Mouse (Mus musculus) urinary bladder, postnatal 10 days (tissue): ENCODE data around the gene Arhgap32.
"Not testable (repeated sequence)": the region's sequence is repeated elsewhere in the genome, so short reads cannot be mapped to it uniquely, and the experiment has no call there.

Experiments
- DNase-seq: peaks from one replicate; pipeline ENCODE4 v3.0.0; 2022; ENCODE audit warnings: low spot score

Gene Arhgap32

GRCm38 (mm10) chr9:32137697-32138426 is 21.9 kb downstream of the Arhgap32 start:
- DNase-seq = no peak

- no peak for DNase-seq
Observed at GRCm38 (mm10) chr9:32138616-32139015, 22.7 kb downstream of the Arhgap32 start.

DNA sequence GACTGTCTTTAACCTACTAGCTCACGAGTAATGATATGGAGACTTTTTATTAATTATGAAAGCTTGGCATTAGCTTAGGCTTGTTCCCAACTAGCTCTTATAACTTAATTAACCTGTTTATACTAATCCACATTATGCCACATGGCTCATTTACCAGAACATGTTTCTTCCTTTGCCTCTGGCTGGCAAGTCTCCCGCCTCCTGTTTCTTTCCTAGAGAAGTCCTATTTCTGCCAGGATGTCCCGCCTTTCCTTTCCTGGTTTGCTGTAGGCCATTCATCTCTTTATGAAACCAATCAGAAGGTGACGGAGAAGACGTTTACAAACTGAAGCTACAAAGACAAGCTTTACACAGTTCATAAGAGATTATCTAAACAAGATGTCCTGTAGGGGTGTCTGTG is 23.7 kb downstream of the Arhgap32 start:
- no peak for DNase-seq

DNA sequence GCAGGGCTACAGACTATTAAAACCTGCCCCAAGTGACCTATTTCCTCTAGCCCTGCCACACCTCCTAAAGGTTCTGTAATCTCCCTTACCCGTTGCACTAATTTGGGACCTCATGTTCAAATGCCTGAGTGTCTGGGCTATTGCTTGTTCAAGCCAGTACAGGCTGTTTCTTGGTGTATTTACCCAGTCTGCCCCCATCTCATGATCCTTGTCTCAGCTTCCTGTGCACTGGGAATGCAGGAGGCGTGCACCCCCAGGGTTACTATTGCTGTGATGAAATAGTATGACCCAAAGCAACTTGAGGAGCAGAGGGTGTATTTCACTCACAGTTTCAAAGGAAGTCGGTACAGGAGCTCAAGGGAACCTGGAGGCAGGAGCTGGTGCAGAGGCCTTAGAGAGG is 26.9 kb downstream of the Arhgap32 start:
- no peak for DNase-seq

DNA sequence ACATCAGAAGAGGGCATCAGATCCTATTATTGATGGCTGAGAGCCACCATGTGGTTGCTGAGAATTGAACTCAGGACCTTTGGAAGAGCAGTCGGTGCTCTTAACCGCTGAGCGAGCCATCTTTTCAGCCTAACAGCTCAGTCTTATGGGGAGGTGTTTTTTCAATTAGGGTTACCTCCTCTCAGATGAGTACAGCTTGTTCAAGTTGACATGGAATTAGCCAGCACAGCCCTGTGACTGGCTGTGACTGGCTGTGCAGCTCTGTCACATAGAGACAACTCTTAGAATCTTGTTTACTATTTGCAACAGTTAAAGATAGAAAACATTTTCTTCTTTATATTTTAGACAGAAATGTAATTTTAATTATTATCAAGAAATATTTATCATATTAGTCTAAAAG is 27.5 kb downstream of the Arhgap32 start:
- no peak for DNase-seq

DNA sequence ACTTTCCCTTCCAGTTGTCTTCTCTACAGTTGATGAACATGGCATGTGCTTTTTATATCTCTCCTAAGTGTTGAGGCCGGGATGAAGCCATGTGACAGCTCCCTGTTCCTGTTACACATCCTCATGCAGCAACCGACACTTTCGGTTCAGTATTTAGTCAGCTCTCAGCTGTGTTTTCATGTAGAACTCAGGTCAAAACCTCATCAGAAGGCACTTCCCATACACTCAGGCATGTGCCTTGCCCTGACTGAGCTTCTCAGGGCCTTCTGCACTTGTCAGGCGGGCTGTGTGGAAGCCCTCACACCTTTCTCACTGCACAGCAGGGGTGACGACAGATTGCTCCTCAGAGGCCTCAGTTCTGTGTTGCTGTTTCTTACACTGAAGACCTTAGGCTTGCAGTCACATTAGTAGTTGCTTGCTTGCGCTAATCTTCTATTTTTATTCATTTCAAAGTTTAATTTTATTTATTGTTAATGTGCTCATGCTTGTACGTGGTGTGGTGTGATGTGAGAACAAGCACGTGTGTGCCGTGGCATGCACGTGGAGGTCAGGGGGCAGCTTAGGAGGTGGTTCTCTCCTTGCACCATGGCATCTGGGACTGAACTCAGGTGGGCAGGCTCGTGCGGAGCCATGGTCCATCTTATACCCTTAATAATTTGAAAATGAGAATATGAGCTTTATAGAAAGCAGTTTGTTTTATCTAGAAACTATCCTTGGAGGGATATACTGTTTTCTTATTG is 30.5 kb downstream of the Arhgap32 start:
- no peak for DNase-seq

DNA sequence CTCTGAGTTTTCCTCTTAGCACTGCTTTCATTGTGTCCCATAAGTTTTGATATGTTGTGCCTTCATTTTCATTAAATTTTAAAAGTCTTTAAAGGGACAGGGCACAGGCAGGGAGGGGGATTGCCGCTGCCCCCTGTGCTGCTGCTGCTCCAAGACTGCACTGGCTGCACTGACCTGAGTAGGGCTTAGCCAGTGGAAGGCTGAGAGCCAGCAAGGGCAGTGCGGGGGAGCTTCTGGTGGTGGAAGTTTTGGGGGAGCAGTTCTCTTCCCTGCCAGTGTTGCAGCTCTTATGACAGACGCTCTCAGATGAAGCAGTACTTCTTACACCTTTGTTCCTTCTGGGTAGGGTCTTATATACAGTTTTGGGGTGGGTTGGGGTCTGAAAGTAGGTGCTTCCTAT is 33.3 kb downstream of the Arhgap32 start:
- DNase-seq = no peak

DNA sequence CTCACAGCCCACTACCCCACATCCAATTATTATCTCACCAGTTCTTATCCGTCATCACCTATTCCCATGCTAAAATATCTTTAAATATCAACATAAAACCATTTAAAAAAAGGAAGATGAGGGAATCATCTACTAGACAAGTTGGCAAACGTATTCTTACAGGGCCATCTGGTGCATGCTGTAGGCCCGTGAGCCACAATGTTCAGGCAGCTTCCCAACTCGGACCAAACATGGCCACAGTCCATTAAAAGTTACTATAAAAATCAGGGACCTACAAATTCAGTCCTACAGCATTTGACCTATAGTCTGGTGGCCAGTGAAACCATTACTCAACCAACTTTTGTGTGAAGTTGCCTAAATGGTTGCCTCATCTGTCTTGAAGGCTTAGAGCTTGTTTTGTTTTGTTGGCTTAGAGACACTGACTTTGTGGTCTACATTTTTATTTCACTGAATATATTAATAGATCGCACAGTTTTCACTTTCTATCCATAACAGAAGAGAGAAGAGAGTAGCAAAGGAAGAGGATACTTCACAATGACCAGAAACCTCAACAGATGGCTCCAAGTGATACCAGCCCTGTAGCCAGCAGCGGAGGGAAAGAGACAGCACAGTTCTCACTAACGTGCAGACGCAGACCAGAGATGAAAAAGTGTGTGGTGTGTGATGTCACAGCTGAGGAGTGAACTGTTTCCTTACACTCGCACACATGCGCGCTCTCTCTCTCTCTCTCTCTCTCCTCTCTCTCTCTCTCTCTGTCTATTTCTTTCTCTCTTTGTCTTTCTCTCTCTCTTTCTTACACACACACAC is 34.1 kb downstream of the Arhgap32 start:
- DNase-seq = no peak

GRCm38 (mm10) chr9:32154727-32155371 is 38.9 kb downstream of the Arhgap32 start:
- no peak for DNase-seq

- DNase-seq = no peak
Observed at GRCm38 (mm10) chr9:32156706-32157105, 40.8 kb downstream of the Arhgap32 start.

- no peak for DNase-seq
Observed at GRCm38 (mm10) chr9:32157201-32157600, 41.3 kb downstream of the Arhgap32 start.

- DNase-seq = peak; percentile 26
Observed at GRCm38 (mm10) chr9:32158837-32159543, 43.1 kb downstream of the Arhgap32 start.

DNA sequence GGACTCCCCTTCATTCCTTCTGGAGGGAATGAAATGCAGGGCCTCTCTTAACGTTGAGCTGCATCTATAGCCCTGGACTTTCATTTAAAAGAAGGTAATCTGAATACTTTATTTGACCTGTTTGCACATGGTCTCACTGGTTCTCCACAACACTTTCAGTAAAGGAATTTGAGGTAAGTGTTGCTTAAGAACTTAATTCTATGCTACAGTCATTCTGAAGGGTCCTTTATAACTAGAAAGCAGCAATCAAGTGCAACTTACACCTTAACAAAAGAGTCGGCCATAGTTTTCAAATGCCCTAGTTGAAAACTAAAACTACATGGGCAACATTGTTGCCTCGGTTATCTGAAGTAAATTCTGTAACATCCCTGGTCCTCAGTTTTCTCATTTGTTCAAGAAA is 43.8 kb downstream of the Arhgap32 start:
- no peak for DNase-seq

- no peak for DNase-seq
Observed at GRCm38 (mm10) chr9:32162792-32163191, 46.9 kb downstream of the Arhgap32 start.

DNA sequence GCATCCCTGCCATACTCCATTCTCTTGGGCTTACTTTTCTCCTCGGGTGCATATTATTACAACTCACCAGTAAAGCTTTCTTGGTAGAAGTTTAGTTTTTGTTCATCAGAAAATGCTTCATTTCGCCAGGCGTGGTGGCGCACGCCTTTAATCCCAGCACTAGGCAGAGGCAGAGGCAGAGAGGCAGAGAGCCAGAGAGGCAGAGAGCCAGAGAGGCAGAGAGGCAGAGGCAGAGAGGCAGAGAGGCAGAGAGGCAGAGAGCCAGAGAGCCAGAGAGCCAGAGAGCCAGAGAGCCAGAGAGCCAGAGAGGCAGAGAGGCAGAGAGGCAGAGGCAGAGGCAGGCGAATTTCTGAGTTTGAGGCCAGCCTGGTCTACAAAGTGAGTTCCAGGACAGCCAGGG is 47.9 kb downstream of the Arhgap32 start:
- DNase-seq = not testable (repeated sequence)

DNA sequence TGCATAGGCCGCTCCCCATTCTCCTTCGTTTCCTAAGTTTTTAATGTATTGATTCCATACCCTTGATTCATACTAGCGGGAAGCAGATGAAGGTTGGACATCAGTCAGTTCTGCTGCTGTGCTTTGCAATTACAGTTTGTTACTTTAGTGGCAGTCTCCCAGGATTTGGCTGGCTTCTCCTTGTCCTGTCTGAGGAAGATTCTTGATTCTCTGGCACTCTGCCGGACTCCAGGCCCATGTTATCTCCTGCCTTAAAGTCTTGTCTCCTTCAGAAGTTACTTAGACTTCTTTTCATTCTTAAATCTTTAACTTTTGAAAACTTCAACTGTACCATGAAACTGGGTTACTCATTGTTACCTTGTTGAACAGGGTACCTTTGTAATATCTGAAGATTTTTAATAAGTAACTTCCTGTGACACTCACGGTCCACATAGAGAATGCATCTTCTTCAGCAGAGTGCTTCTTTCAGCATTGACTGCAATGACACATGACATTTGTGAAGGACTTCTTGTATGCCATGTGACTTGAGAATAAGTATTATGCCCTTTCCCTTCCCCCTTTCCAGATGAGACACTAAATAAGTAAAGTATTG is 52.7 kb downstream of the Arhgap32 start:
- DNase-seq = no peak

GRCm38 (mm10) chr9:32170713-32171112 is 54.8 kb downstream of the Arhgap32 start:
- DNase-seq = no peak

GRCm38 (mm10) chr9:32176612-32177011 is 60.7 kb downstream of the Arhgap32 start:
- DNase-seq = no peak

GRCm38 (mm10) chr9:32181170-32181569 is 65.2 kb downstream of the Arhgap32 start:
- no peak for DNase-seq

DNA sequence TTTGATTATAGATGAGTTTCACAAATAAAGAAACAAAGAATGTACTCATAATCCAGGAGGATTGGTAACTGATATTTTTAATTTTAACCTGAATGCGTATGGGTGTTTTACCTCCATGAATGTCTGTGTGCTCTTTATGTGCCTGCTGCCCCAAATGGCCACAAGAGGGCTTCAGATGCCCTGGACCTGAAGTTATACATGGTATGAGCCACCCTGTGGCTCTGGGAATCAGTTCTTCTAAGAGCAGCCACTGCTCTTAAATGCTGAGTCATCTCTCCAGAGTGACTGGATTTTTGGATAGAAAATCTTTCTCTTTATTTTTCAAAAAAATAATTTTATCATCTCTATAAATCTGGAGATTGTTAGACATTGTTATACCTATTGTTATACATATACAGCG is 70.6 kb downstream of the Arhgap32 start:
- DNase-seq = no peak
